Mouse (Mus musculus): ENCODE measurements around the gene Dpf2.
A peak's percentile ranks its signal among the peaks of the same experiment; 100 is the strongest.
"Not testable (repeated sequence)": the region's sequence is repeated elsewhere in the genome, so short reads cannot be mapped to it uniquely, and the experiment has no call there.

Gene Dpf2

DNA sequence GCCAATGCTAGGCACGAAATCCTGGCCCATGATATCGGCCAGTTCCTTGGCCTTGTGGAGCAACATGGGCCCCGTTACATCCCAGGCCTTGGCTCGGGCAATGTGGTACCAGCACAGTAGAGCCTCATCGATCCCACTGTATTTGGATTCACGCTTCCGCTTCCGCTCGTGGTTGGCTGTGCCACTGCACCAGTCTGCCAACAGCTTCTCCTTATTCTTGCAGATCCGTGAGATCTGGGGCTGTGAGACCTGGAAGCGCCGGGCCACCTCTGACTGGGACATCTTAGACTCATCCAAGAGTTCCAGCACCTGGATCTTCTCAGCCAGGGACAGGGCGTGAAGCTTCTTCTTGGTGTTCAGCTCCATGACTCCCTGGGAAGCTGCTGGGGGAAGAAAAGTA, 20.1 kb downstream of the Dpf2 start:
- DNase-seq: no peak

DNA sequence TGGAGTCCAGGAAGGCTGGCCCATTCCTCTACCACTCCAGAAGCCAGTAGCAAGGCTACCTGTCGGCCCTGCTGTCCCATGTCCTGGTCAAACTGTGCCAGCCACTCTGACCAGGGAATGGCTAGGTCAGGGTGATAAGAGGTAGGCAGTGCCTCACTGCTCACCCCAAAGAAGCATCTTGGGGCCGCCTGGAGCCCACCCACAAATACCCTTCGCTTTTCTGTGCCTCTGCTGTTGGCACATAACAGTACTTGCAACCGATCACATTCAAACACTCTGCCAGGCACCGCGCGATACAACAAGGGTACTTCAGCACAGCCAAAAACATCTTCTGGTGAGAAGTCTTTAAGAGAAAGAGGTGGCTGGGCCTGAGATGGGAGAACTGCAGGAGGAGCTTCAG, 20.5 kb downstream of the Dpf2 start:
- DNase-seq: no peak

DNA sequence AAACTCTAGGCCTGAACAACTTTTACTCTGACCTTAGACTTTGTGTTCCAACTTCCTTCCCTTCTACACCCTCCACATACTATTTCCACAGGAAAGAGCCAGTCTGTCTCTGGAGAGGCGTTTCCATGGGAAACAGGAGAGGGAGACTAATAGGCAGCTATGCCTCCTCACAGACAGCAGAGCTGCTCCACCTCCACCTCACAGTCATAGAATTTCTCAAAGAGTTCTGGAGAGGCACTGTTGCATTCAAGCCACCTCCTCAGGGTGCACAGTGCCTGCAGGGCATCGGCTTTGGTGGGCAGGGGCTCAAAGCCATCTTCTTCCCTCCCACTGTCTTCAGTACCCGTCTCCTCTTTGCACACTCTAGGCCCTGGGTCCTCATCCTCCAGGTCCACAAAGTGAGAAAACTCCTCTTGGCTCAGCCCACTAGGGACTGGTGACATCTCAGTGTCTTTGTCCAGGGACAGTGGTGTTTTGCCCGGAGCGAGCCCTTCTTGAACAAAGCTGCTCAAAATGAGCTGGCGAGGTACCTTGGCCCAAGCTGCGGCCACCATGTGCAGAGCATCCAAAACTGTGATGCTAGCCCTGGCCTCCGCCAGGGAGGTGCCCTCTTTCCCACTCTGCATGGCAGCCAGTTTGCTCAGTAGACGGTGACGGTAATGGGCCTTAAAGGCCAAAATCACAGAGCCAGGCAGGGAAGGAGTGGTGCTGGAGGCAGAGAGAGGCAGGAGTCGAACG, 21.1 kb downstream of the Dpf2 start:
- DNase-seq: no peak

DNA sequence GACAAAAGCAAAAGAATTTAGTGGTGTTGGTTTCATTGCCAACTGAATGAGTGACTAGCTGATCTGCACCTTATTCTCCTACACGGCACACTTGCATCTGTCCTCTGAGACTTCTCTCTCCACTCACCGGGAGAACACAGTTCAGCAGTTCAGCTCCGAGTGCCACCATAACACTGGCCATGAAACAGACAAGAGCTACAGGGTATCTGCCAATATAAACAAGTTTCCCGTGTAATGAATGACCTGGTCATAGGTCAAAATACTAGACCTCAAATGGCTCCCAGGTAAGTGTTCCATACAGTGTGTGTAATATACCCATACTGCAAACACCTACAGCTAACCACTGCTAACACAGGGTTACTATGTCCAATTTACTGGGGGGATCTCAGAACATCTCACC, 23.6 kb downstream of the Dpf2 start:
- no peak for DNase-seq

DNA sequence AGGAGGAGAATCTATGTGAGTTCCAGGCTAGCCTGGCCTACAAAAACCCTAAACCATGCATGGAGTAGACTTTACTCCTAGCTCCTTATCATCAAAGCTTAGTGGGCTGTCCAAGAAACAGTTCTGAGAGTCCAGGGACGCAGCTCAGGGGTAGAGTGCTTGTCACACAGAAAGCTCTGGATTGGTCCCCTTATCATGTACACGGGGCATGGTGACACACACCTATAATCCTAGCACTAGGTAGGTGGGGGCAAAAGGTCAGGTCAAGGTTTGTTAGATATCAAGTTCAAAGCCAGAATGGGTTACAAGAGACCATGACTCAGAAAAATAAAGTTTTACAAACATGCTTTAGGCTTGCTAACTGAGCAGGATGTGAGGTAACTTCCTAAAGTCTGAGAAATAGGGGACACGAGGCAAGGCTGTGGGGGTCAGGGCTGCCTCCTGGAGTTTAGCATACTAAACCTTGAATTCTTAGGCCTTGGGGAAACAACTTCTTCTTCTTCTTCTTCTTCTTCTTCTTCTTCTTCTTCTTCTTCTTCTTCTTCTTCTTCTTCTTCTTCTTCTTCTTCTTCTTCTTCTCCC, 25.5 kb downstream of the Dpf2 start:
- no peak for DNase-seq

DNA sequence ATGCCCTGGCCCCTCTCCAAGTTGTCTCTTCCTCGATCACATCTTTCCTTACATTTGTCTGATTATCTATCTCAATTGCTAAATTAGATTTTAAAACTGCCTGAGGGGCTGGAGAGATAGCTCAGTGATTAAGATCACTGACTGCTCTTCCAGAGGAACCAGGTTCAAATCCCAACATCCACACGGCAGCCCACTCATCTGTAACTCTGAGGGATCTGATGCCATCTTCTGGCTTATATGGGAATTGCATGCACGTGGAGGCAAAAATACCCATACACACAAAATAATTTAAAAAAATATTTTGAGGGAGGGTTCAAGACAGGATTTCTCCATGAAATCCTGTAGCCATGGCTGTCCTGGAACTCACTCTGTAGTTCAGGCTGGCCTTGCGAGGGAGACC, 27.0 kb downstream of the Dpf2 start:
- peak in 1 of 2 experiments; percentile 51 for DNase-seq

DNA sequence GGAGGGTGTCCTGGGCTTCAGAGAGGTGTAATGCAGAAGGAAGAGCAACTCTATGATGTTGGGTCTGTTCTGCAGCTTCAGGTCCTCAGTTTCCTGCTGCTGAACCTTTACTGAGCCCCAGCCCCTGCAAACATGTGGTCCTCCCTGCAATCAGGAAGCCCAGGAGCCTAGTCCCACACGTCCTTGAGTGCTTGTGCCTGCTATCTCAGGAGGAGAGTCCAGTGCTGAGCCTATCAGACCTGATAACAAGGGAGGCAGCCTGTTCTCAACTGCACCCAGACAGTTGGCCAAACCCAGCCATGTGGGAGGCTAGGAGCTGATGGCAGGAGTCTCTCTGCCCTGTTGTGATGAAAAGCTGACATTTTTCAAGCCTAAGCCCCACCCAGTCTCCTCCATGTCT, 28.9 kb downstream of the Dpf2 start:
- no peak for DNase-seq

DNA sequence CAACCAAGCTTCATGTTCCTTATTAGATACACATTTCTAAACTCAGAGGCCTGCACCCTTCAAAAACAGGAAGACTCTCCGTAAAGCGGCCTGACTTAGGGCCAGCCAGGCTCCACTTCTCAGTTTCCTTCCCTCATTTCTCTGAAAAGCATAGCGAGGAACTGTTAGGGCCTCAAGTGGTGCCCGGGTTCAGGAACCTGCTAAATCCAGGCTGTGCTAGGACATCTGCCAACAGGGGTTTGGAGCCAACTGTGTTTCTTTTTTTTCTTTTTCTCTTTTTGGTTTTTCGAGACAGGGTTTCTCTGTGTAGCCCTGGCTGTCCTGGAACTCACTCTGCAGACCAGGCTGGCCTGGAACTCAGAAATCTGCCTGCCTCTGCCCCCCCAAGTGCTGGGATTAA, 30.7 kb downstream of the Dpf2 start:
- not testable (repeated sequence) for DNase-seq

DNA sequence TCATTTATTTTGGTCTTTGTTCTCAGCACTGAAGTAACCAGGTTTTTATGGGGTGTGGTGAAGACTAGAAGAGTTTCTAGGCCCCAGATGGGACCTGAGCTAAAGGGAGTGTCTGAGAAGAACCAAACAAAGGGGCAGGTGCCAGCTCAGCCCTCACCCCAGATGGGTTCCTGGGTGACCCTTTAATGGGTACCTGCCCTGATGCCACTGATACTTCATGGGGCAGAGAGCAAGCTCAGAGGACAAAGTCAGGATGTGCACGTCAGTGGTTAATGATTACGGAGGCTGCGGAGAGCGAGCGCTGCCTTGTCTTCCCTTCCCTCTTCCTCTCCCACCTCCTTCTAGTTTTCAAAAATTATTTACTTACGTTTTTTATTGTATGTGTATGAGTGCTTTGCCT, 31.7 kb downstream of the Dpf2 start:
- DNase-seq: peak; percentile 71 to 86

DNA sequence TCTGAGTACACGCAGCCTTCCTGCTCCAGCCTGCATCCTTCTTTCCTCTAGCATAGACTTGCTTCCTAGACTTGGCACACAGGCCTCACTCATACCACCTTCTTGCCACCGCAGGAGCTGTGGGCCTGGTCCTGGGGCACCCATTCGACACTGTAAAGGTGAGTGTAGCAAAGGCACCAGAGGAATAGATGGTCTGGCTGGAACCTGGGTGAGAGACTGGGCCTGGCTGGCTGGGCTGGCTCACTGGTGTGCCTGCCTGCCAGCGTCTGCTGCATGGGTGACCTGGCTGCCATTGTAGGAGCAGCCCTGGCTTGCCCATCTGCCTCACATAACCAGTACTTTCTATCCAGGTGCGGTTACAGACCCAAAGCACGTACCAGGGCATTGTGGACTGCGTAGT, 33.1 kb downstream of the Dpf2 start:
- no peak for DNase-seq

DNA sequence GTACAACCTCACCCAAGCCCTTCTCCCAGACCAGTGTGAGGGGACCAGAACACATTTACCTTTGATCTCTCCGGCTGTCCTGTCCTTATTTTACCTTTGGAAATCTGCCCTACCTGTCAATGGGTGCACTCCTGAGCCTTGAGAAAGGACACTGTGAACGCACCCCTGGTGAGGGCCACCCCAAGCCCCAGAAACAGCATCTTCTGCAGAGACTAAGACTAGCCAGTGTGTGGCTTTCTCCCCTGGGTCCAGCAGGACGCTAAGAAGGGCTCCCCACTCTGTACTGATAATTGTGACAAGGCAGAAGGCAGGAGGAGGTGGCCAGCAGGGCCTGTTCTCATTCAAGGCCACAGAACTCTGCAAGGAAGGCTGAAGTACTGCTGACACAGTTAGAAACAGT, 33.9 kb downstream of the Dpf2 start:
- DNase-seq: peak in 1 of 2 experiments; percentile 55

DNA sequence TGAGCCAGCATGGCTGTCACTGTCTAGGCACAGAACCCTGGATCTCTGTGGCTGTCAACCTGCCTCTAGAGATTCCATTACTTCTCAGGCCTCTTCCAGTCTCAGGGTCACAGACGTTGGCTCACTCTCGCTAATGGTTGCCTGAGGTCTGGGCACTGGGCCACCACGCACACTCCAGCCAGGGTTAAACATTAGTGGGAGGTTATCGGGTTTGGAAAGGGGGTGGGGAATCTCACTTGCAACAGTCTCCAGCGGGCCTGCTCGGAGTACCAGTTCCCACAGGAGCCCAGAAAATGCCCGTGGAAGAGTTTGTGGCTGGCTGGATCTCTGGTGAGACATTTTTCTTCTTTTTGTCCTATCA, 34.5 kb downstream of the Dpf2 start:
- DNase-seq: peak; percentile 91 to 94

DNA sequence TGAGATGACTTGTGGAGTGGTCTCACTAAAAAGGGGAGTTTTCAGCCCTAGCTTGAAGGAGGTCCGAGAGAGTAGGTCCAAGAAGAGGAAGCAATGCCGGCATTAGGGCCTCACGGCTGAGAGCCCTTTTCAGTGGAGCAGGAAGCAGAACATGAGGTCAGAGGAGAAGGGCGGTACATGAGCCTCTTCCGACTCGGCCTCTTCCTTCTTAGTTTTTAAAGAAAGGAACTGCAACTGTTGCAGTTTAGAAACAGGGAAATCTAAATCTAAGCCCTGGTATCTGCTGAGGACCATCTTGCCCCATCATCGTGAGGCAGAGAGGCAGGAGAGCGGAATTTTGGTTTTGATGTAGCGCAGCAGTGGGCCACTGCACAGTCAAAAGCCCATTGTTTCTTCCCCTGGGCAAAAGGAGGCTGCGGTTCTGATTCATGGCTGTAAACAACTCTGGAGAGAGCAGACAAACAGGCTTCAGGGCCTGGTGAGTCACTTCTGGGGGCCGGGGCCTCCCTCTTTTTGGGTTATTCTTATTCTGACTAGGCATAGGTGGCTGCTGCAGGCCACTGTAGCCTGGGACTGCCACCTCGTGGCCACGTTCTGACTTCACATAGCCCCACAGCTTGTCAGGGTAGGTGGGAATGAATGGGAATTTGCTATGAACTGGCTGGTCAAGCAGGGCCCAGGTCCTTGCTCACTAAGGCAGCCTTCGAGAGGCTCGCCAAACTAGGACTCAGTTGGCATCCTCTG, 35.0 kb downstream of the Dpf2 start, which contains the start of gene Slc25a45:
Gene Slc25a45 (plus strand): TSS at position 191 of the 744 bp plus-strand sequence.
- DNase-seq: peak; percentile 79 to 86

DNA sequence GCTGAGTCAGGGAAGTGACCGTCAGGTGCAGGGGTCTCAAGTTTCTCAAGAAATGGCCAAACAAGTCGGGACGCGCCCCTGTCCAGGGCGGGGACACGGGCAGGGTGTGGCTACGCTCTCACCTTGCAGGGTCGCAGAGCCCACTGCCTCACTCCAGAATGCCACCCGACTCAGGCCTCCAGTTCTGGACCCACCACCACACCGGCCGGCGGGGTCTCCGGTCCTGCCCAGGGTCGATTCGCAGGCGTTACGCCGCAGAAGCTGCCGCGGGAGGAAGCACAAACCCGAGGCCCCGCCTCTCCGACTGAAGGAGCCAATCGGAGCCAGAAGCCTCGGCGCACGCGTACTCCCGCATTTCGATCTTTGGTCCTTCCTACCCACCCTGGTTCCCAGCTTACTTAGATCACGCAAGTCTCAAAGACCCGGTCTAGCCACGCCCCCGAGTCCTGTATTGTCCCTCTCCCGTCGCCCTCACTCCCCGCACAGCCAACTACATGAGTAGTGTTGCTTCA, 37.8 kb downstream of the Dpf2 start, which contains the start of gene Frmd8:
Gene Frmd8 (minus strand): TSS at position 306 of the 512 bp plus-strand sequence.
- peak; percentile 97 to 98 for DNase-seq

DNA sequence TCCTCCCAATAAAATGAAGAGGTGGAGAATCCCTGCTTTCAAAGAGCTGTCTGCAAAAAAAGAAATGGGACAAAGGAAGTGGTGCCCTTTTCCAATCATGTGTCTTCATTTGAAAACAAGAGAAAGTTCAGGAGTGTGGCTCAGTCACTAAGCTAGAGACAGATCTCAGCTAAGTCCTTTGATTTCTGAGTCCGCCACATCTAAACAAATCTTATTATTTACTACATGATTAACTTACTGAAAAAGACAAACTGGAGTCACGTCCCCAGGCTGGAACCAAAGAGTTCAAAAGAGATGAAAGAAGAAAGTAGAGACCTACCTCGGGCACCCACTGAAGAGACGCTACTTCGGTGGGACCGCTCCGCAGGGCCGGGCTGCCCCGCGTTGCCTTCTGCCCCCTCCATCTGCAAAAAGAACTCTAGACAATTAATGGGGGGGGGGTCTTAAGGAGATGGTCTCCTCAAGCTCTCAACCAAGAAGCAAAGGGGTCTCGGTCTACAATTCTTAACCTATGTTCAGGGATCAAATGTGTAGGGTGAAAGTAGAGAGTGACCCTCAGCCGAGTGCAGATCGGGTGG, 38.3 kb downstream of the Dpf2 start:
- DNase-seq: no peak

DNA sequence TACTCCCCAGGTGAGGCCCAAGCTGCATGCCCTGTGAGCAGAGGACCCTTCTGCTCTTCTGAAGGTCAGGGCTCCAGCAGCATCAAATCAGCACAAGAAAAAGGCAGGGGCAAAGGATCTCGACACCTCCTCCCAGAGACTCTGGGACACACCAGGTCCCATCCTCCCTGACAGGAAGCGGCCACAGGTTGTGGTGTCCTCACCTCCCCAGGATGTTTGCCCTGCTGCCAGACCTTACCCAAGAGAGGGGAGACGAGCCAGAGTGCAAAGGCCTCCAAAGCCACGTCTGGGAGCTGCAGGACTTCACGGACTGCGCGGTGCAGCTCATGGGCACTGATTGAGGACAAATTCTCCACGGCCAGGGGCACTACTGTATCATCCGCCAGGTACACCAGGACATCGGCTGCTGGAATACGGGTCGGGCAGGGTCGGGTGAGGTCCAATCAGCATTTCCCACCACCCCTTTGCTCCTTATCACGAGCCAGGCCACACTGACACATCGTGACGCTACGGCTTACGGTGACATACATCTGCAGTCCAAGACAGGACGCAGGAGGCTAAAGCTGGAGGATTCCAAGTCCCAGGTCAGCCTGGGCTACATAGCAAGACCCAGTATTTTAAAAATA, 39.8 kb downstream of the Dpf2 start:
- no peak for DNase-seq

DNA sequence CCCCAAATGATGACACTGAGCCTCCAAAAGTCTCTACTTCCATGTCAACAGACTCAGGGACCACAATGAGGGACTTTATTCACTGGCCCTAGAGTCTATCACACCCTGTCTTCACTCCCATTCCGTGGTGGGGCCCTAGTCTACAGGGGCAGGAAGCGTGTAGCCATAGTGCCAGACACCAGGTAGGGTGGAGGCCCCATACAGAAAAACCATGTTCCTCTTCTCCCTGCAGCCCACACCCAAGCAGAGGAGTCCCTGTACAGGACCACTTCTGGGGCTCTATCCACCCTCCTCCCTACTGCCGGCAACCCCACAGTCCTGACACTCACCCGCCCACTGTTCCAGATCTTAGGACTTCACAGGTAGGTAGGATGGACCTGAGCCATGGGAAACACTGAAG, 40.3 kb downstream of the Dpf2 start:
- DNase-seq: no peak

DNA sequence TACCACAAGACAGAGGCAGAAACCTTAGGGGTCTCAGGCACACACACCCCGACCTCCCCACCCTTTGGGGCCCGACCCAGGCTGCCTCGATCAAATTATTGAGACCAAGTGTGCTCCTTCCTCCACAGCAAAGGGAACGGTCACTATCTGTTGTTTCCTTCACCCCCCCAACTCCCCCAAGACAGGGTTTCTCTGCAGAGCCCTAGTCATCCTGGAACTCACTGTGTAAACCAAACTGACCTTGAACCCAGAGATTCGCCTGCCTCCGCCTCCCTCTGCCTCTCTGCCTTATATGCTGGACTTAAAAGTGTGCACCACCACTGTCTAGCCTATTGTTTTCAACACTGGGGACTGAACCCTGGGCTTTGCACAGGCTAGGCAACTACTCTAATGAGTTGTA, 41.1 kb downstream of the Dpf2 start:
- no peak for DNase-seq

DNA sequence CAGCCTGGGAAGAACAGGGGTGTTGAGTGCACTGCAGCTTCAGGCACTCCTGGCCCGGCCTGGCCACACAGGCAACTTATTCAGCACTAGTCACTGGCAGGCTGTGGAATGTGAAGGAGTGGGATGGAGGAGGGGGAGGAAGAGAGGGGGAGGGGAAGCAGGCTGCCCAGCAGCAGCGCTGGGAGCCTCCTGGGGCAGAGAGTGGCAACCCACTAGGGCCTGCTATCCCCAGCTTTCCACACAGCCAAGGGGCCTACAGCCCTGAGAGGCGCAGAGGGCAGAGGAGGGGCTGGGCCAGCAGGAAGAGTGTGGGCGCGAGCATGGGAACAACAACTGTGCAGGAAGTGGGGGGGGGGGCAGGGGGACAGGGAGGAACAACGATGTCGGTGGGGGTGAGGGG, 41.5 kb downstream of the Dpf2 start:
- peak; percentile 39 to 64 for DNase-seq

DNA sequence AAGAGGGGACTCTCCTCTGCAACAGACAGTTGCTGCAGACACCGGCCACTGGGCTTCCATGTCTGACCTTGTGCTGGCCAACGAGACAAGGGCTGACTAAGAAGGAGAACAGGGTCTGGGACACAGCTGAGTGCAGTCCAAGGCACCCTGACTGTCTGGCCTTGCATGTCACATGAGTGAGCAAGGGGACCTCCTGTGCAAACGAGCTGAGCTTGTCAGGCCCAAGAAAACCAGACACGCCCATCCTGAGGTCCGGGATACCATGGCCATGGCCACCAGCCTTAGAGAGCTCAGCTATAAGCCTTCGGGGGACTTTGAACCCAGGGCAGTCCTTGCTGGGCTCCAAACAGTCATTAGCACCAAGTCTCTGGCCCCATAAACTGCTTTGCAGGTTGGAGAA, 44.7 kb downstream of the Dpf2 start:
- DNase-seq: no peak

DNA sequence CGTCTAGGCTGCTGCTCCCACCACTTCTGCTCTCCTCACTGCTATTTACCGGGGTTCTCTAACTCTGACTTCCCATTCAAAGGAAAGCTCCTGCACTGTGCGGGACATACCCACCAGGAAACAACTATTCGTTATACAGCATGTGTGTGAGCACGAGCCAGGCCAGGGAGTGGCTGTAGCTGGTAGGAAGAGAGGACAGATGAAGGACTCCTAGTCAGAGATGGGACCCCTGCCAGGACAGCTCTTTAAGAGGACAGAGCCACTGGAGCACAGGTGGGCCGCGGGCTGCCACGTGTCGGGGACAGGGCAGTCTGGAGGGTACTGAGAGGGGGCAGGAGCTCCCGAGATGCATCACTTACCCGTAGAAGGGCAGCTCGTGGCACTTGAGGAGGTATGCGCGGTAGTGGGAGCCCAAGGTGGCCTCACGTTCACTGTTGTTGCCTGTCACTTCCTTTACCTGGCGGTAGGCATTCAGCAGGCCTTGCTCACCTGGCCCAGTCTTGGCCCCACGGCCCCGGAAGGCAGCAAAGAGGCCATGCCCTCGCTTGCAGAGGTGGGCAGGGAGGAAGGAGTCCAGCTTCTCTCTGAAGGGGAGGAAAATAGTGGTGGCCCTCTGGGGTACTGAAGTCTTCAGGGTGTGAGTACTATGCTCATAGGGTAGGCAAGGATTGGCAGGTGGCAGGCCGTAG, 48.0 kb downstream of the Dpf2 start:
- no peak for DNase-seq

DNA sequence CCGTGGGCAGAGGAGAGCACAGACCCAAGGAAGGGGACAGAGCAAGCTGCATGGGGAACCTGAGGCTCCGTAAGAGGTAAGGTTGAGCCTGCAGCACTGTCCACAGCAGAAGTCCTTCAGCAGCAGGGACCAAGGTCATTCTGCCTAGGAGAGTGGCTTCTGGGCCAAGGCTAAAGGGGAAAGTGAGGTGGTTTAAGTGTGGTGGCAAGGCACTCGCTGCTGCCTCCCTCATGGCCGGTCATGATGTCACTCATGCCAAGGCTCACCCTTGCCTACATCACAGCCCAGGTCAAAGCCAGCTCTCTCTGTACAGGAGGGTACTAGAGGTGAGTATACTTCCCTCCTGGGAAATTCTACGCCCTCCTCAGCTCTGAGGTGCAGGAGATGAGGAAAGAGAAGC, 49.0 kb downstream of the Dpf2 start:
- DNase-seq: no peak

Data from kidney, postnatal 25 days (tissue).